ENCODE assay signal across 10 mouse cellular contexts in the genomic region with DNA sequence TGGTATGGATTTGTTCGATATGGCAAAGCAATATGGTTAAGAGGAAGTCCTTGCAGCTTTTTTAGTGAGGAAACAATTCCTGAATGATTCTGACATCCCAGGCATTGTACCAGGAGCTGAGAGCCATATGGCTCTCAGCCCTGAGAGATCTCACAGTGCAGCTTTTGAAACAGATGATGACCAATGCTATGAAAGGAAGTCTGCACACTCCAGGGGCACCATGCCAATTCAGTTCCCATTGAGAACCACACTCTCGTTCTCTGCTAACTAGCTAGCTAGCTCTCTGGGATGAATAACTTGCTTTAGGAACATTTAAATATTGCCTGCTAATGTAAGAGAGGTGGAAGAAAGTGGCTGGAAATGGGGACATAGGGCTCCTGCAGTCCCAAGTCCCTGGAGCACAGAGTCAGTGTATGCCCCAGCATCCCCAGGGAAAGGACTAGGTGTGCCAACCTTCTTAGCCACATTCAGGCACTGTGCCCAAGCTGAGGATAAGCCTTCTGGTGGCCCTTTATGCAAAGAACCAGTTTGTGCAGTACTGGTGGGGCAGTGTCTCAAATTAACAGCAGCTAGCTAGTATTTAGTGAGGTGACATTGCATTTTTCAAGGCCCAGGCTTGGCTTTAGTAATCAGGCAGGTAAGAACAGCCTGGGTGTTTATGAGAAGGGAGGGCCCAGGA.
DNase-seq lines count a peak whose midpoint lies in the region; ATAC-seq lines count a peak whose summit lies in the region.
"Had no signal": no experiment of that assay in that cellular context is flagged by ENCODE, and none has a peak within 500 bp of the region (broad histone marks: within the 10 kb centered on the region; RNA-seq: fewer than 3 reads in every experiment).

No protein-coding gene starts in this region.

- WGBS in forebrain, embryonic 13.5 days: 58% methylated on average over 2 of the region's 2 CpGs
- WGBS in forebrain, embryonic 12.5 days: 76% methylated on average over 2 of the region's 2 CpGs
- 87% methylated on average over 2 of the region's 2 CpGs for WGBS in hindbrain, embryonic 10.5 days

- H3K4me3 ChIP-seq in forebrain, embryonic 13.5 days: no peak overlapping the region
- H3K4me3 ChIP-seq in forebrain, embryonic 12.5 days (replicated peaks): no peak overlapping the region
- H3K4me3 ChIP-seq in hindbrain, embryonic 10.5 days: no peak overlapping the region
- H3K4me3 ChIP-seq: heart, embryonic 12.5 days; liver, embryonic 13.5 days had no signal

- H3K27me3 ChIP-seq in forebrain, embryonic 13.5 days: no peaks in the 10 kb centered on the region
- no peaks in the 10 kb centered on the region for H3K27me3 ChIP-seq in forebrain, embryonic 12.5 days
- no peaks in the 10 kb centered on the region for H3K27me3 ChIP-seq in hindbrain, embryonic 10.5 days (ENCODE audit: insufficient read depth, poor library complexity, severe bottlenecking)
- H3K27me3 ChIP-seq: liver, embryonic 13.5 days had no signal

- H3K36me3 ChIP-seq in forebrain, embryonic 13.5 days (ENCODE audit: poor library complexity, severe bottlenecking): no peaks in the 10 kb centered on the region
- no peaks in the 10 kb centered on the region for H3K36me3 ChIP-seq in forebrain, embryonic 12.5 days (replicated peaks)
- H3K36me3 ChIP-seq in hindbrain, embryonic 10.5 days: no peaks in the 10 kb centered on the region
- H3K36me3 ChIP-seq: heart, embryonic 12.5 days; liver, embryonic 13.5 days had no signal

- peak; percentile 65; the same call in 1 of the 2 replicates for ATAC-seq in forebrain, embryonic 13.5 days
- no peak for ATAC-seq in forebrain, embryonic 12.5 days (ENCODE audit: low FRiP score)
- no peak for ATAC-seq in megakaryocyte-erythroid progenitor cell, adult 5-6 weeks (replicated peaks; ENCODE audit: low FRiP score, low TSS enrichment, poor library complexity, severe bottlenecking)

- no peak overlapping the region for H3K4me2 ChIP-seq in forebrain, embryonic 13.5 days
- no peak overlapping the region for H3K4me2 ChIP-seq in forebrain, embryonic 12.5 days
- H3K4me2 ChIP-seq: heart, embryonic 12.5 days; liver, embryonic 13.5 days had no signal

- peak; percentile 64 to 79 for DNase-seq in lung, adult 18-20 months
- no peak for DNase-seq in lung, postnatal 4 days
- DNase-seq in kidney, postnatal 36 days: peak; percentile 45 to 51
- peak; percentile 13 to 18 for DNase-seq in right cerebral cortex, postnatal 36 days (ENCODE audit: low spot score in 2 of 2)
- no peak for DNase-seq in hindbrain, embryonic 10.5 days (ENCODE audit: low spot score)
- DNase-seq: liver, embryonic 13.5 days had no signal

- no peak overlapping the region for H3K9ac ChIP-seq in forebrain, embryonic 13.5 days
- H3K9ac ChIP-seq in forebrain, embryonic 12.5 days: no peak overlapping the region
- H3K9ac ChIP-seq: heart, embryonic 12.5 days; liver, embryonic 13.5 days had no signal

- H3K4me1 ChIP-seq in forebrain, embryonic 13.5 days: no peaks in the 10 kb centered on the region
- no peaks in the 10 kb centered on the region for H3K4me1 ChIP-seq in forebrain, embryonic 12.5 days
- no peaks in the 10 kb centered on the region for H3K4me1 ChIP-seq in hindbrain, embryonic 10.5 days (replicated peaks)
- H3K4me1 ChIP-seq: liver, embryonic 13.5 days had no signal

- H3K9me3 ChIP-seq in forebrain, embryonic 13.5 days (replicated peaks): no peaks in the 10 kb centered on the region
- no peaks in the 10 kb centered on the region for H3K9me3 ChIP-seq in forebrain, embryonic 12.5 days
- no peaks in the 10 kb centered on the region for H3K9me3 ChIP-seq in hindbrain, embryonic 10.5 days
- H3K9me3 ChIP-seq: heart, embryonic 12.5 days; liver, embryonic 13.5 days had no signal

- H3K27ac ChIP-seq in forebrain, embryonic 13.5 days: no peak overlapping the region
- H3K27ac ChIP-seq in forebrain, embryonic 12.5 days: no peak overlapping the region
- H3K27ac ChIP-seq in hindbrain, embryonic 10.5 days: no peak overlapping the region
- H3K27ac ChIP-seq: liver, embryonic 13.5 days had no signal

Comparison
In these comparisons a context has a peak if more than half of its experiments do, and no peak if none do; other contexts are left out.
1. DNase-seq: peak in lung, adult 18-20 months (2 of 2), kidney, postnatal 36 days (2 of 2) and right cerebral cortex, postnatal 36 days (2 of 2); none in lung, postnatal 4 days (0 of 2) and hindbrain, embryonic 10.5 days (single experiment).